Mouse (Mus musculus): ENCODE measurements around the gene Pla2g4a.

DNA sequence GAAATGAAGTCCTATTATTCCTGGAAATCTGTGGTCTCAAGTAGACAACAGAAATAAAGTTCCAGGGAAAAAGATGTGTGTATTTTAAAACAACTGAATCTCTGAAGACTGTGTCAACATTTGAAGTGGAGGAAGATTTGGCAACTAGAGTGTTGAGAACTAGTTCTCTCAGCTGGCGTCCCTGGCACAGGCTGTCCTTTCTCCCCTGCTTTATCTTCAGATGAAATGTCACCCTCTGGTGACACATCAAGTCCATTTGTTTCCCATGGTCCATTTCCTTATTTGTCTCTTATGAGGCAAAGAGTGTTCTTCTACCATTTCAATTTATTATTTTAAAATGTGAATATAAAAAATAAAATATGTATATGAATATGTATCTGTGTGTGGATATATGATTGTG, 89.5 kb downstream of the Pla2g4a start:
- TF ChIP-seq POLR2A (IDR thresholded peaks at IDR 0.05; ENCODE audit: control insufficient read depth, low read depth, low read length) (no peak), CTCF (IDR thresholded peaks at IDR 0.05; ENCODE audit: control insufficient read depth, insufficient read depth, insufficient replicate concordance, low read depth, low read length) (no peak)
